Mouse (Mus musculus) mouse embryonic stem cell (cell line): ENCODE measurements around the gene Gramd1a.

Experiments
- in situ Hi-C, 2 experiments: fragments of 300-500 bp; cut with MboI; formaldehyde crosslinking; loops; 1 replicate in 1 of 2; 3 replicates in 1 of 2; pipeline ENCODE4 v1.14.3; 2019 to 2020; ENCODE audit warnings: low sequenced_read_pairs in 2 of 2, low pct_unique_long_range_greater_than_20kb in 1 of 2, mixed read lengths in 1 of 2; ENCODE audit not compliant: unreplicated experiment in 1 of 2

The Gramd1a gene

GRCm38 (mm10) chr7:31126851-31127724 is 28.6 kb downstream of the Gramd1a start, which contains the start of gene Scn1b:
Scn1b (minus strand) TSS chr7:31127003.
- in situ Hi-C loops: no loop called here

DNA sequence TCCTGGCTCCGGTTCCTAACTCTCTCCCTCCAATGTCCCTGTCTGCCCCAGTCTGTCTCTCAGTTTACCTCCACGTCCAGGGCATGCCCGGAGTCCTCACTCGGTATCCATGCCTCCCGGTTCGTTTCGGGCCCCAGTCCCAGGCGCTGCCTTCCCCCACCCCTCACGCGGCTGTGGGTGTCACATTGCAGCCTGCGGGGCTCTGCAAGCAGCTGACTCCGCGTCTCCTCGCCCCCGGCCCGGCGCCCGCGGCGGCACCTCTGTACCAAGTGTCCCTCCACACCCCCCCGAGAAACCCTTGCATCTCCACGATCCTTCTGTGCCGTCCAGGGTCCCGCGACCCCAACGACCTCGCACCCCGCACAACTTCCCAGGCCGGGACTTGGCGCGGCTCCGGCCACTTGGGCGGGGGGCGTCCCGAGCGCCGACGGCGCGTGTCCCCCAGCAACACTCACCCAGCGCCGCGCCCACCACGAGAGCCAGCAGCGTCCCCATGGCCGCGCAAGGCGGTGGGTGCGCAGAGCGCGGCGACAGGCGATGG is 29.4 kb downstream of the Gramd1a start:
- in situ Hi-C loops: no loop called here

DNA sequence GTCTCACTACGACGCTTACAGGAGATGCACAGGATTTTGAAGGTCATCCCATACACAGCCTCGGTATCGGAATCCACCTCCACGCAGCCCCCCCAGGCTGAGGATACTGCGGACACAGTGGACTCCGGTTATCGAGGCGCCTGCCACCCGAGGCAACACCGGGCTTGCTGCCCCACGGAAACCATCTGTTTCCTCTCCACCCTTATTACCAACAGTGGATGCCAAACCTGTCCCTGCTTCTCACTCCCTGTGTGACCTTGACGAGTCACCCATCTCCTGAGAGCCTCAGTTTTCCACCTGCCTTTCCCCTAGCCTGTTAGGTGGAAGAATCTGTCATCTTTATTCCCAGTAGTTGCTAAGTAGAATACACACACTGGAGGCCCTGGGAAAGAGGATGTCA is 30.6 kb downstream of the Gramd1a start:
- in situ Hi-C loops: no loop called here

GRCm38 (mm10) chr7:31124381-31124780 is 31.3 kb downstream of the Gramd1a start:
- in situ Hi-C loops: no loop called here

- in situ Hi-C loops: no loop called here
Measured at GRCm38 (mm10) chr7:31123697-31124096, 32.0 kb downstream of the Gramd1a start.

- in situ Hi-C loops: no loop called here
Measured at GRCm38 (mm10) chr7:31122641-31123631, 32.8 kb downstream of the Gramd1a start.

DNA sequence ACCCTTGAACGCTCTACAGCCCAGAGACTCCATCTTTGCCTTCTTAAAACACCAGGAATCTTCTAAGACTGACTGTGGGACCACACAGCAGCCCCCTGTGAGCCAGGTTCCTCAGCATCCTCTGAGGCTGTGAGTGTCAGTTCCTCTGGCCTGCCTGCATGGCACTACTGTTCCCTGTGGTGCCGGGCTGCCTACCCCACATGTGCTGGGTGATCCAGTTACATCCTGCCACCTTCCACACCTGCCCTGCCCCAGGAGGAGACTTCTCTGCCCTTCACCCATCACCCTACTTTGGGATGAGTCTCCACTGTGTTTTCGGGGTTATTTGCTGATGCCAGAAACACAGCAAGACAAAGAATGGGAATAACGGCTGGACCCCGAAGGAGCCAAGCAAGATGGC is 36.1 kb downstream of the Gramd1a start:
- in situ Hi-C loops: no loop called here

DNA sequence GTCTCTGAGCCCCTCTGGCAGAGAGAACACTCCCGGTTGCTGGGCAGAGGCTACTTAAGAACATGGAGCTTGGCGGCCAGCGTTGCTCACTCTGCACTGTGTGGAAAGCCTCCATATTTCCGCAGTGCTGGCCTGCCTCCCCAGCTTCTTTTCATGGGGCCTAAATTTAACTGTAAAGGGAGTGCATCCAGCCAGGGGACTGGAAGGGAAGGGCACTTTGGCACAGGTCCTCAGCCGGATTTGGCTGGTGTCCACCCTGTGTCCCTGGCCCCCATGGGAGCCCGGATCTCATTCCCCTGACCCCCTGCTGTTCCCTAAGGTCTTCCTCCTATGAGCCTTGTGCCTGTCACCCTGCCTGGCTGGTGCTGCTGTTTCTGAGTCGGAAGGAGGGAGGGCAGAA is 37.2 kb downstream of the Gramd1a start:
- in situ Hi-C loops: no loop called here

- in situ Hi-C loops: no loop called here
Measured at GRCm38 (mm10) chr7:31117465-31117864, 38.2 kb downstream of the Gramd1a start.

DNA sequence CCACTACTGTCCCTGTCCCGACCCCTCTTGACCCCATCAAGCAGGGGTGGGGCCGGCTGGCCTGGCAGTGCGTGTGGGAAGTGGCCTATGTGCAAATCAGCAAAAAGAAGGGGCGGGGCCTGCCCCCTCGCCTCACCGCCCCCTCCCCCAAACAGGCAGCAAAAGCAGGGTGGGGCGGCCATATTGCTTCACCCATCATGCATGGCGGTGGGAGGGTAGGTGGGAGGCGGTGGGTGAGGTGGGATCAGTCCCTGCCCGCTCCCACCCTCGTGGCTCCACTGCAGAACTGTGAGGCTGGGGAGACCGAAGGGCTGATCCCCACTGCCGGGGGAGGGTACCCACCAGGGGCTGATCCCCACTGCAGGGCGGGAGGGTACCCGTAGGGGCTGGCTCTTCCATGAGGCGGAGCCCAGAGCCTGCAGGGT is 39.0 kb downstream of the Gramd1a start:
- in situ Hi-C loops: no loop called here

DNA sequence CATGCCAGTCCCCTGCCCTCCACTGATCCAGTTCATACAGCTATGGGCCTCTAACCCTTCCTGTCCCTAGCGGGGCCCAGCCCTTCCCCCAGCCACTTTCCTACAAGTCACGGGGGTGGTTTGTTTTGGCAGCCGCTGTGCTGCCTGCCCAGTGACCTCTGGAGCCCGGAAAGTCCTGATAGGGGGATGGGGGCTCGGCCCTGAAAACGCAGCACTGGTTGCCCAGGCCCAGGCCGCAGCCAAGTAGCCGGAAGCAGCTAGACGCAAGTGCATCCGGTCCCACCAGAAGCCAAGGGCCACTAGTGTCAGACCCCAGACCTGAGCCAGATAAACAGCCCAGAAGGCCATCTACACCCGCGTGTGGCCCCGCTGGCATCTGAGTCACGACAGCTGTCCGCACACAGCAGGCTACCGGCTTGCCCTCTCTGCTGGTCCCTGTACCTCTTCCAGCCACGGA is 40.1 kb downstream of the Gramd1a start:
- in situ Hi-C loops: no loop called here

DNA sequence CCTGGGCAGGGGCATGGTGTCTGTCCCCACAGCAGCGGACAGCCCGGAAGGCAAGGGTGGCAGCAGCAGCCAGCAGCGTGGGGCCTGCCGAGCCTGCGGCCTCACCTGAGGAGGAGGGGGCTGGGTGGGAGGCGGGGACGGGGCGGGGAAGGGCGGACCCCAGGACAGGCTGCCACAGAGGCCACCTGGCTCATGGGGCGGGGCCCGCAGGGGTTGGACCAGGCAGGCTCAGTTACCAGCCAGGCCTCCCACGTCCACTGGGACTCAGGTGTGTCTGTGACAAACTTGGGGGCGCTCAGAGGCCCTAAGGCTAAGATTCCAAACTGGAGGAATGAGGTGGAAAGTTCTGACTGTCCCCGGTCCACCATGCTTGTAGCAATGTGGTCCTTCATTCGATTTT is 40.5 kb downstream of the Gramd1a start, which contains the start of gene Hpn:
Hpn (minus strand) TSS at position 109 of the 400 bp plus-strand sequence.
- in situ Hi-C loops: no loop called here

DNA sequence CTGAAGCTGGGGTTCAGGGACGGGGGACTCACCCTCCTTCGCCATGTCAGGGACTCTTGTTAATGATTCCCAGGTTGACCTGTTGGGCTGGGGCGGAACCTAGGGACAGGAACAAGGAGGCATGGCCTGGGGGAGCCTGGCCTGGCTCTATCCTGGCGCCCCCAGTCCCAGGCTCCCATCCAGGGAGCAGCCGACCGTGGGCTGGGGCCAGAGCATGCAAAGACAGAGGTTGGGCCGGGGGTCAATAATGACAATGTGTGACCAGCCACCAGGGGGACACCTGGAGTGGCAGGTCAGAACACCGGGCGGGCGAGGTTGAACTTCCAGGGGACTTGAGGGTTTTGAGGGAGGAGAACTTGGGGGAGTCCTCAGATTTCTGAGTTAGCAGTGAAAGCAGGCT is 41.0 kb downstream of the Gramd1a start:
- in situ Hi-C loops: no loop called here

DNA sequence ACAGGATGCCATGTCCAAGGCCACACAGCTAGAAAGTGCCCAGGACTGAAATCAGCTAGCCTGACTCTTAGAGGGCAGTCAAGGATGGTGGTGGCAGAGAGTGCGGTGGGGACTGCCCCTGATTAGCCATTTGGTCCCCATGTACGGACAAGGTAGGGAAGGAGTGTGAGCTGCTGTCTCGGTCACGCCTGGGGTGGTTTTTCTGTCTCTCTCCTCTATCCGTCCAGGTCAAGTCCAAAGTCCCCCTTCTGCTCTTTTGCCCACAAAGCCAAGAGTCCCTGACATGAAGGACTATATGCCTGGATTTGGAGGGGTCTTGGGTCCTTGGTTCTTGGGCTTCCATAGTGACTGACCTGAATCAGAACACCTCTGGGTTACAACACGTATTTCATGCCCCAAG is 41.9 kb downstream of the Gramd1a start:
- in situ Hi-C loops: no loop called here

DNA sequence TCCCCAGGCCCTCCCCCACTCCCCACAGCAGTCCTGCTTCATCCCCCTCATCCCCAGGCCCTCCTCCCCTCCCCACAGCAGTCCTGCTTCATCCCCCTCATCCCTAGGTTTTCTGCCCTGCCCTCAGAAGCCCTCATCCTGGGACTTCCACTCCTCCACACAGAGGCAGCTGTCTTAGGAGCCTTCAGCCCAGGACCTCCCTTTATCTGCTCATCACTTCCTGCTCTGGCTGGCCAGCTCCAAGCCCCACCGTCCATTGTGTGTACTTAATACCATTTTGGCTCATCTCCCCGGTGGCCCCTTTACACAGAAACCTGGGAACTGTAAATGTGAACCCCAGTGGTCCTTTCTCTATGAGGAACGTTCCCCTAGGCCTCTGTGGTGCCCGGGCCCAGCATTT is 43.7 kb downstream of the Gramd1a start:
- in situ Hi-C loops: no loop called here

DNA sequence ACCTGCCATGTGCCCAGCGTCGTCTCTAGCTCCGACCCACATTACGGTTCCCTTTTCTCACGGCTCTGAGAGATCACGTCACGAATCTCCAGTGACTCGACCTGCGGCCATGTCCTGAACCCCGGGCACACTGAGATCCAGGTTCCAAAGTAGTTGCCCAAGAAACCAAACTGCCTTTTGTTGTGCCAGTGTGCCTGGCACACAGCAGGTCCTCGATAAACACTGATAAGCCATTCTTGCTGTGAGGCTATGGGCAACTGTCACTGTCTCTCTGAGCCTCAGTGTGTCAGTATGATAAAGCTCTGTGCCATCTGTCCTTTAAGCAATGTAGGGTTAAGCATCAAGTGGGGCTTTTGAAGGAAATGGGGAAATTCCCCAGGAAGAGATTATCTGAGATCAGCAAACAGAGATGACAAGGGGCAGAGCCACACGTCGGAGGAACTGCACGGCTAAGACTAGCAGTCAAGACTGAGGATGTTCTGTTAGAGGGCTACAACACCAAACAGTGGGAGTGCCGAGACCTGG is 44.8 kb downstream of the Gramd1a start:
- in situ Hi-C loops: no loop called here

- in situ Hi-C loops: no loop called here
Measured at GRCm38 (mm10) chr7:31109796-31110195, 45.9 kb downstream of the Gramd1a start.

DNA sequence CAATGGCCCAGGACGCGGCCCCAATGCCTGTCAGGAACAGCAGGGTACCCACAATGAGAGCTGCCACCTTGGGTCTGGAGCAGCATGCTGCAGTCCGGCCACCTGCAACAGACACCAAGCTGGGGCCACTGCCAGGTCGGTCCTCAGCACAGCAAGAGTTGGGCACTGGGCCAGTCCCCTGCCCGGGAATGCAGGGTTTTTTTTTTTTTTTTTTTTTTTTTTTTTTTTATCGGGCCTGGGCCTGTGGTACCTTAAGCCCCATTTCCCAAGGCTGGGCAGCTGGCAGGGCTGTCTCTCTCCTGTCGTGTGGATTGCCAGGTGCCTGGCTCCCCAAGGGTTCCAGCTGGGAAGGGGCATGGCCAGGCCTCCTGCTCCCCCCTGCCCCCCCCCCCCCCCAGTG is 46.6 kb downstream of the Gramd1a start:
- in situ Hi-C loops: no loop called here

DNA sequence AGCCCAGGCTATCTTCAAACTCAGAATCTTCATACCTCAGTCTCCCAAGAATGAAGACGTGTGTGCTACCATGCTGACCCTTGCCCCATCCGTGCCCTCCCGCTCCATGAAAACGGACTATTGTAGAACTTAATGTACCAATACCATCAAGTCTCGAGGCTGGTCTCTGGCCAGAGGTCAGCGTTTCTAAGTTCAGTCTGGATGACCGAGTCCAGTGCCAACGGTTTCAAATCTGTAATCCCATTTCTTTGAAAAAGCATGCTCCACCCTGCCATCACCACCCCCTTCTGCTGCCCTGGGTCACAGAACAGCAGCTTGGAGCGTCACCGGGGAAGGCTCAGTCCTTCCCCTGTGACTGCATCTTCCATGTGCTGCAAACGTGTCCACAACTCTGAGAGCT is 47.9 kb downstream of the Gramd1a start:
- in situ Hi-C loops: no loop called here
